Mouse (Mus musculus) megakaryocyte, embryonic 14.5 days (primary cell): ENCODE measurements around the gene Ccdc106.

ENCODE experiments used
- FLI1 ChIP-seq: IDR thresholded peaks from 2 replicates; pipeline ENCODE4 v1.6.1; 2012; ENCODE audit warnings: low read length, inconsistent platforms, mixed read lengths
- GATA1 ChIP-seq: IDR thresholded peaks from 3 replicates; pipeline ENCODE4 v1.6.1; 2012; ENCODE audit warnings: mixed read lengths, low read length, inconsistent platforms, borderline replicate concordance

DNA sequence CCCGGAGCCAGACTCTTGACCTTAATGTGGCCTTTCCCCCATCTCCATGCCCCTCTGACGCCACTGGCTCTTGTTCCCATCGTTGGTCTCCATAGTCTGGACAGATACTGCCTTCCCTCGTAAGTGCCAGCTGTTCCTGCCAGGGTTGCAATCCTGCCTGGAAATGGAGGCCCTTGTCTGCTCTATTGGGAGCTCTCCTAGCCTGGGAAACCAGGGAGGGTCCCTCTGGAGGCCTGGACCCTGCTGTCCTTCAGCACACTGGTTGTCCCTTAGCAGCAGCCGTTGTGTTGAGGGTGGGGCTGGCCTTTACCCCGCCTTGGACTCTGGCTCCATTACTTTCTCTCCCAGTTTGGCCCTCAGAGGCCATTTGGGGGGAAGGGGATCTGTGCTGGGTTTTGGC lies 72.0 kb downstream of the Ccdc106 start:
- no peak for TF ChIP-seq GATA1
- TF ChIP-seq FLI1, result no peak
